Mouse (Mus musculus): ENCODE measurements around the gene Nrk.

DNA sequence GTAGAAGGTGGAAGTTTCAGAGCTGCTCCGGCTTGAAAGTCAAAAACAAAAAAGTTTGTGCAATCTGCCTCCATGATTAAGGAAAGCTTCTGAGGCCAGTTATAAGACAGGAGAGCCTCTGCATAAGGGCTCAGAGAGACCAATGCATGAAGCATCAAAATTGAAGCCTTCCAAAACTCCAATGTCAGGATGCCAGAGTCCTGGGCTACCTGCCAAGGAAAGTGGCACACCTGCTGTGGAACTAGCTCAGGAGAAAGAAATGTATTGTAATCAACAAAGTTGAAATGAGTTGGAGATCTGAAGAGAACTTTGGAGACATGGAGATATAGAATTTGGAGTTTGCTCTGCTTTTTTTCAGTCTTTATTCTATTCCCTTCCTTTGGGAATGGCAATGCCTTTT, 123.4 kb downstream of the Nrk start:
- TF ChIP-seq CTCF (IDR thresholded peaks at IDR 0.05; ENCODE audit: low read depth): no peak
- TF ChIP-seq EP300 (IDR thresholded peaks at IDR 0.05; ENCODE audit: low read depth): no peak
